Mouse (Mus musculus): Measurements from ENCODE around the gene Tsc22d3.

- TF ChIP-seq POLR2A (IDR thresholded peaks at IDR 0.05; ENCODE audit: insufficient read length, low read depth) (no peak), TCF12 (IDR thresholded peaks at IDR 0.05; ENCODE audit: insufficient read depth, poor library complexity, severe bottlenecking) (no peak), E2F4 (IDR thresholded peaks at IDR 0.05; ENCODE audit: insufficient read depth) (no peak), MYOG (IDR thresholded peaks at IDR 0.05; ENCODE audit: control insufficient read depth in 1 of 3, insufficient read depth in 1 of 3, insufficient read length in 2 of 3, low read depth in 2 of 3) (no peak), POLR2AphosphoS2 (IDR thresholded peaks at IDR 0.05; ENCODE audit: insufficient read length, low read depth) (no peak), USF1 (IDR thresholded peaks at IDR 0.05; ENCODE audit: low read depth) (no peak), MYOD1 (IDR thresholded peaks at IDR 0.05; ENCODE audit: control insufficient read depth in 1 of 3, insufficient read length in 2 of 3, low read depth in 2 of 3) (no peak), REST (IDR thresholded peaks at IDR 0.05; ENCODE audit: insufficient read depth, insufficient read length) (no peak), TCF3 (IDR thresholded peaks at IDR 0.05; ENCODE audit: insufficient read length, low read depth) (no peak), MAX (IDR thresholded peaks at IDR 0.05; ENCODE audit: low read depth) (no peak), CEBPB (IDR thresholded peaks at IDR 0.05; ENCODE audit: insufficient read depth, poor library complexity, severe bottlenecking) (no peak)
Measured at GRCm38 (mm10) chrX:140500306-140500705, 100.2 kb downstream of the Tsc22d3 start.
